Mouse (Mus musculus) liver, embryonic 14.5 days (tissue): ENCODE measurements around the gene Hmgn3.
"Not testable (repeated sequence)": the region's sequence is repeated elsewhere in the genome, so short reads cannot be mapped to it uniquely, and the experiment has no call there.

ENCODE experiments used
- CTCF ChIP-seq: IDR thresholded peaks from 2 replicates; pipeline ENCODE4 v1.5.1; 2016; ENCODE audit warnings: antibody characterized with exemption, low read depth, control low read depth
- EP300 ChIP-seq: IDR thresholded peaks from 2 replicates; pipeline ENCODE4 v1.6.1; 2016; ENCODE audit warnings: antibody characterized with exemption, low read depth

DNA sequence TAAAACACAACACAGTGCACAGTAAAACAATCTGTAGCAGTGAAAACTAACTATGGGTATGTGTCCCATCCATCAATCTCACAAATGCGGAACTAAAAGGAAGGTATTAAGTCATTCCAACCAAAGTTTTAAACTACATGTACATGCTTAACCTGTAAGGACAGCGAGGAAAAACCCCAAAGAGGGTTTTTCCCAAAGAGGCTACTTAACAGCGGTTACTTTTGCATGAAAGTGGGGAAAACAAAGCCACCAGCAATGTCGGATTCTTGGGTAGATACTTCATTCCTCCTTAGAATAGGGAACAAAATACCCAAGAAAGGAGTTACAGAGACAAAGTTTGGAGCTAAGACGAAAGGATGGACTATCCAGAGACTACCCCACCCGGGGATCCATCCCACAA, 20.0 kb downstream of the Hmgn3 start:
- TF ChIP-seq CTCF, EP300: not testable (repeated sequence)
